Mouse (Mus musculus): ENCODE results near the gene Sla2. TPM values are rescaled to one million over a fixed set of nuclear protein-coding genes. Genes with fewer than 3 reads are reported as not detected.

Gene Sla2
- polyA plus RNA-seq, 1 experiment = 0.02 TPM

GRCm38 (mm10) chr2:156850505-156850904, 36.5 kb downstream of the Sla2 start:
- Histone ChIP-seq H3K27me3 (ENCODE audit: control insufficient read depth) (no peaks in the 10 kb centered on the region), H3K4me1 (ENCODE audit: control insufficient read depth) (peaks cover 2% of the 10 kb centered on the region), H3K4me3 (replicated peaks) (no peak overlapping the region), H3K9me3 (ENCODE audit: control insufficient read depth, low read length) (no peaks in the 10 kb centered on the region), H3K36me3 (ENCODE audit: control insufficient read depth) (peaks cover 56% of the 10 kb centered on the region)
- TF ChIP-seq TAL1 (IDR thresholded peaks at IDR 0.05; ENCODE audit: low read length) (no peak), GATA1 (IDR thresholded peaks at IDR 0.05; ENCODE audit: low read length) (no peak)

- H3K36me3 ChIP-seq (ENCODE audit: control insufficient read depth) = peaks cover 64% of the 10 kb centered on the region
- no peak for TF ChIP-seq TAL1 (IDR thresholded peaks at IDR 0.05; ENCODE audit: low read length)
- no peak for TF ChIP-seq GATA1 (IDR thresholded peaks at IDR 0.05; ENCODE audit: low read length)
- H3K4me1 ChIP-seq (ENCODE audit: control insufficient read depth) = peaks cover 5% of the 10 kb centered on the region
- no peak overlapping the region for H3K4me3 ChIP-seq (replicated peaks)
- no peaks in the 10 kb centered on the region for H3K9me3 ChIP-seq (ENCODE audit: control insufficient read depth, low read length)
- H3K27me3 ChIP-seq (ENCODE audit: control insufficient read depth) = no peaks in the 10 kb centered on the region
These were observed 38.3 kb downstream of the Sla2 start for GRCm38 (mm10) chr2:156848526-156849182.

GRCm38 (mm10) chr2:156847653-156848052, 39.3 kb downstream of the Sla2 start:
- Histone ChIP-seq H3K36me3 (ENCODE audit: control insufficient read depth) (peaks cover 58% of the 10 kb centered on the region), H3K27me3 (ENCODE audit: control insufficient read depth) (no peaks in the 10 kb centered on the region)
- TF ChIP-seq TAL1 (IDR thresholded peaks at IDR 0.05; ENCODE audit: low read length) (no peak), GATA1 (IDR thresholded peaks at IDR 0.05; ENCODE audit: low read length) (no peak)

GRCm38 (mm10) chr2:156844715-156845114, 42.3 kb downstream of the Sla2 start:
- Histone ChIP-seq H3K4me3 (replicated peaks) (no peak overlapping the region), H3K4me1 (ENCODE audit: control insufficient read depth) (peaks cover 33% of the 10 kb centered on the region), H3K36me3 (ENCODE audit: control insufficient read depth) (peaks cover 37% of the 10 kb centered on the region), H3K9me3 (ENCODE audit: control insufficient read depth, low read length) (no peaks in the 10 kb centered on the region), H3K27me3 (ENCODE audit: control insufficient read depth) (no peaks in the 10 kb centered on the region)
- TF ChIP-seq TAL1 (IDR thresholded peaks at IDR 0.05; ENCODE audit: low read length) (no peak), GATA1 (IDR thresholded peaks at IDR 0.05; ENCODE audit: low read length) (no peak)

More at GRCm38 (mm10) chr2:156847653-156848052, 39.3 kb downstream of the Sla2 start:
- no peak overlapping the region for H3K4me3 ChIP-seq (replicated peaks)
- peaks cover 6% of the 10 kb centered on the region for H3K4me1 ChIP-seq (ENCODE audit: control insufficient read depth)
- no peaks in the 10 kb centered on the region for H3K9me3 ChIP-seq (ENCODE audit: control insufficient read depth, low read length)

GRCm38 (mm10) chr2:156843331-156843730, 43.7 kb downstream of the Sla2 start:
- Histone ChIP-seq H3K27me3 (ENCODE audit: control insufficient read depth) (no peaks in the 10 kb centered on the region; the same call in 1 of the 2 replicates), H3K4me1 (ENCODE audit: control insufficient read depth) (peaks cover 40% of the 10 kb centered on the region), H3K36me3 (ENCODE audit: control insufficient read depth) (peaks cover 35% of the 10 kb centered on the region), H3K4me3 (replicated peaks) (no peak overlapping the region), H3K9me3 (ENCODE audit: control insufficient read depth, low read length) (no peaks in the 10 kb centered on the region)
- TF ChIP-seq TAL1 (IDR thresholded peaks at IDR 0.05; ENCODE audit: low read length) (no peak), GATA1 (IDR thresholded peaks at IDR 0.05; ENCODE audit: low read length) (no peak)

GRCm38 (mm10) chr2:156842711-156843110, 44.3 kb downstream of the Sla2 start:
- TF ChIP-seq GATA1 (IDR thresholded peaks at IDR 0.05; ENCODE audit: low read length) (no peak), TAL1 (IDR thresholded peaks at IDR 0.05; ENCODE audit: low read length) (no peak)
- Histone ChIP-seq H3K27me3 (ENCODE audit: control insufficient read depth) (no peaks in the 10 kb centered on the region; the same call in 1 of the 2 replicates), H3K9me3 (ENCODE audit: control insufficient read depth, low read length) (no peaks in the 10 kb centered on the region), H3K36me3 (ENCODE audit: control insufficient read depth) (peaks cover 31% of the 10 kb centered on the region), H3K4me1 (ENCODE audit: control insufficient read depth) (peaks cover 42% of the 10 kb centered on the region), H3K4me3 (replicated peaks) (peak overlapping the region; percentile 68)

- Histone ChIP-seq H3K4me3 (replicated peaks) (peak overlapping the region; percentile 68), H3K9me3 (ENCODE audit: control insufficient read depth, low read length) (no peaks in the 10 kb centered on the region), H3K36me3 (ENCODE audit: control insufficient read depth) (peaks cover 26% of the 10 kb centered on the region), H3K27me3 (ENCODE audit: control insufficient read depth) (no peaks in the 10 kb centered on the region; the same call in 1 of the 2 replicates), H3K4me1 (ENCODE audit: control insufficient read depth) (peaks cover 42% of the 10 kb centered on the region)
- TF ChIP-seq GATA1 (IDR thresholded peaks at IDR 0.05; ENCODE audit: low read length) (no peak), TAL1 (IDR thresholded peaks at IDR 0.05; ENCODE audit: low read length) (no peak)
These were observed 44.9 kb downstream of the Sla2 start for GRCm38 (mm10) chr2:156841841-156842706.

- peak overlapping the region; percentile 68 for H3K4me3 ChIP-seq (replicated peaks)
- peaks cover 23% of the 10 kb centered on the region for H3K36me3 ChIP-seq (ENCODE audit: control insufficient read depth)
- H3K4me1 ChIP-seq (ENCODE audit: control insufficient read depth) = peaks cover 42% of the 10 kb centered on the region
- no peak for TF ChIP-seq TAL1 (IDR thresholded peaks at IDR 0.05; ENCODE audit: low read length)
- TF ChIP-seq GATA1 (IDR thresholded peaks at IDR 0.05; ENCODE audit: low read length) = no peak
- no peaks in the 10 kb centered on the region for H3K9me3 ChIP-seq (ENCODE audit: control insufficient read depth, low read length)
- H3K27me3 ChIP-seq (ENCODE audit: control insufficient read depth) = no peaks in the 10 kb centered on the region; the same call in 1 of the 2 replicates
These were observed 45.8 kb downstream of the Sla2 start for GRCm38 (mm10) chr2:156841028-156841840.
